Mouse (Mus musculus): ENCODE results near the gene Rac1.

- no peak for TF ChIP-seq CTCF (IDR thresholded peaks at IDR 0.05; ENCODE audit: borderline replicate concordance, insufficient read depth, low read depth, low read length)
- no peak for TF ChIP-seq POLR2A (IDR thresholded peaks at IDR 0.05; ENCODE audit: borderline replicate concordance, insufficient read depth, low read length)
These were observed 45.2 kb upstream of the Rac1 start for GRCm38 (mm10) chr5:143573067-143573466.
